Mouse (Mus musculus) fibroblast of lung, adult 2 months (primary cell): ENCODE measurements around the gene St6galnac3.

ENCODE experiments used
- DNase-seq: peaks from one replicate; pipeline ENCODE4 v3.0.0-alpha.2; 2011; ENCODE audit warnings: low read depth

The St6galnac3 gene

DNA sequence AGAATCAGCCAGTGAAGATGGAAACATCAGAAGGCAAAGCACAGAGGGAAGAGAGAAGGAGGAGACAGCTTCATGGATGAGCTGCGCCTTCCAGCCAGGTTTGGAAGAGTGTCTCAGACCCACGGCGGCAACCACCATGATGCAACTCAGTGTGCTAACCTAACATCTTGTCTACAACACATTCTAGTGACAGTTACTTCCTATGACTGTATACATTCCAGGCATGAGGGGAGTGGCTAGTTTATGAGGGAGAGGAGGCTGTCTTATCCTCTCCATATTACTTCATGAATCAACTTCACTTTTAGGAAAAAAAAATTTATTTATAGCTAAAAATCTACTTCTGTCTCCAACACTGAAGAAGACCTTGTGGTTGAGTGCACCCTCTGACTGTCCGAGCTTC, 264.8 kb downstream of the St6galnac3 start:
- no peak for DNase-seq

DNA sequence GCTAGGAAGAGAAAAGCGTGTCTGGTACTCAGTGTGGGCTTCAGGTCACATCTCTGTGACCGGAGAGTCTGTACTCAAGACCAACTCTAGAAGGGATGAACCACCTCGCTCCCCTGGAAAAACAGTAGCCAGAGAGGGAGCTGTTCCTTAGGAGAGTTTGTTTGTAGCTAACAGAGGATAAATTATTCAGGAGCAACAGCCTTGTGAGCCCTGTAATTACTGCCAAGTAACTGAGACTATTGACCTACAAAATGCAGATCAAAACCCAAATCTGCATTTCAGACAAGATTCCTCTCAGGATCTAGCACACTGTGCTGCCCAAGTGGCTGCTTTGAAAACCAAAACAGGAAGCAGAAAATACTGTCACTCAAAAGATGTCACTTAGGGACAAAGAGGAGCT, 266.4 kb downstream of the St6galnac3 start:
- DNase-seq, result no peak

DNA sequence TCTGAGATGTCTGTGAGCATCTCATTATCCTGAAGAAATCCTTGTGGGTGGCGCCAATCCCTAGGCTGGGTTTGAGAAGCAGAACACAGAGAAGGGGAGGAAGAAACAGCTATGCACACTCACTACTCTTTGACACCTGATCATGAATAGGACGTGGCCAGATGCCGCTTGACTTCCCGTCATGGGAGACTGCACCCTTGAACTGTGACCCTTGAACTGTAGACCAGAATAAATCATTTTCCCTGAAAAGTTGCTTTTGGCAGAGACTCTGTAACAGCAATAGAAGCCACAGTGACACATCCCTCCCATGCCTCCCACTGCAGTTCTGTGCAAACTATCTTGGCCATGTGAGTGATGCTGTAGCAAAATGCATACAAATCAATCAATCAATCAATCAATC, 267.3 kb downstream of the St6galnac3 start:
- no peak for DNase-seq

- no peak for DNase-seq
Measured at GRCm38 (mm10) chr3:153457203-153457602, 267.8 kb downstream of the St6galnac3 start.

DNA sequence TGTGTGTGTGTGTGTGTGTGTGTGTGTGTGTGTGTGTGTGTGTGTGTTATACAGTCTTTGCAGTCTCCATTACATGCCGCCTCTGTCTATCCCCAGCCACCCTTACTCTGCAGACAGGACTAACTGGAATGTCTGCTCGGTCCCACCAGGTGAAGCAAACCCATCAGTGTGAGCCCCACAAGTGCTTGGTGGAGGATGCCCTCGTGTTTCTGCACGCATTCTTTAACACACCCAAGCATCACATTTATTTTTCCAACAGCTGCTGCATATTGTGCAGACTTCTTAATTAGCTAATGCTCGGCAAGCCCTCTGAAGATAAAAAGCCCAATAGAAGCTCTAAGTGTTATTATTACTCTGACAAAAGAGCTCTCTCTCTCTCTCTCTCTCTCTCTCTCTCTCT, 268.7 kb downstream of the St6galnac3 start:
- no peak for DNase-seq

DNA sequence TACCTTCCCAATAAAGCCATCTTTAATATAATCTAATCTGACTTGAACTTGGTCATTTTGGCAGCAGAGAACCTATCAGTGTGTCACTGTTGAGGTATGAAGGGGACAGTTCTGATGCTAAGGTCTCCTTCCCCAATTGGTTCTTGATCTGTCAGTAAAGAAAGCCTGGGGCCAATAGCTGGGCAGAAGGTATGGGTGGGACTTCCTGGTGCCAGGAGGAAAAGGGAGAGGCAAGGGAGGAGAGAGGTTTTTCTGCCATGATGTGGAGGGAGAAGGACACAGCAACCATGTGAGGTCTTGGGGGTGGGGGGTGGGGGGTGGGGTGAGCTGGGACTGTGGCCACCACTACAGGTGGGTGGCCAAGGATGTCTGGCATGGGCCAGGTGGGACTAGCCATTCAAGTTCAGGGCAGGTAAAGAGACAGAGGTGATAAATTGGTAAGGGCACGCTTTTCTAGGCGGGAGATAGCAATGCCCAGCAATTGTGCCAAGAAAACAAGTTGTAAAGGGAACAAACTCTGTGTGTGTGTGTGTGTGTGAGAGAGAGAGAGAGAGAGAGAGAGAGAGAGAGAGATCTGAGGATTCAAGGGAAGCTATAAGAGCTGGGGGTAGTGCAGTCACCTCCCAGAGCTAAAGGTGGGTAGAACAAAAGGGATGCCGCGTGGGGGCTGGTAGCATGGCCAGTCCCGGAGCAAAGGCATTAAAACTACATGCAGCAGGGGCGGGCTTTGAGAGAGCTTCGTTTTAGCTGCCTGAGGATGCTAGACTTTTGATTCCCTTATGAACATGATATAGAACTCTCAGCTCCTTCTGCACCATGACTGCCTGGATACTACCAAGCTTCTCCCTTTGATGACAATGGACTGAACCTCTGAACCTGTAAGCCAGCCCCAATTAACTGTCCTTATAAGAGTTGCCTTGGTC, 271.6 kb downstream of the St6galnac3 start:
- DNase-seq, result no peak

- no peak for DNase-seq
Measured at GRCm38 (mm10) chr3:153452299-153452996, 272.5 kb downstream of the St6galnac3 start.

DNA sequence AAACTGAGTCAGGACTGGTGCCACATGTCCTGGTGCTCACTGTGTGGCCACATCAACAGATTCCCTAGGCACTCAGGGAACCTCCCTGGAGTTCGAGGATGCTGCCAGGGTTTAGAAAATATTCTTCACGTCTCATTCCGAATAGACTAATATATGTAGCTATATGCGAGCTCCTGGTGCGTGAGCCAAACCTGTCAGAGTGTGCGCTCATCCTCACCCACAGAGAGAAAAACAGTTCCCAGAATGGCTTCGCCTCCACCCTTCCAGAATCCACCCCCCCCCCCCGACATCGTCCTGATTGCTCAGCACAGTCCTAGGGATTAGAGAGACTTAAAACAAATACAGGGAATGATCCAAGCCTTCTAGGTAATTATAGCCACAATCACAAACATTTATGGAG, 283.6 kb downstream of the St6galnac3 start:
- no peak for DNase-seq

GRCm38 (mm10) chr3:153436076-153437021, 288.6 kb downstream of the St6galnac3 start:
- DNase-seq, result no peak

DNA sequence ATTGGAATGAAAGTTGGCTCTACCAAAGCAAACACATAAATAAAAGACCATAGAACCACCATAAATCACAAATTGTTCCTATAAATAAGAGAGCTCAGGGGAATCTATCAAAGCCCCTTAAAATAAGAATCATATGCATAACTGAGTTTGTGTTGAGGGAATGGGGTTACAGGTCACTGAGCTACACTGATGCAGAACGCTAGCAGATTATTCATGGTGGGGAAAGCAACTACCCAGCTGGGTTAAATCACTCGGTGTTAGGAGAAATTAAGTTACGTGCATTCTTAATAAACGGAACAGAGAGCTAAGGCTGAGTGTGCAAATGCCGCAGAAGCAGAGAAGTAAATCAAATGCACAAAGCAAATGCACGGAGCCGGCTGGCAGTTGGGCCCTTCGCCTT, 292.0 kb downstream of the St6galnac3 start:
- no peak for DNase-seq

DNA sequence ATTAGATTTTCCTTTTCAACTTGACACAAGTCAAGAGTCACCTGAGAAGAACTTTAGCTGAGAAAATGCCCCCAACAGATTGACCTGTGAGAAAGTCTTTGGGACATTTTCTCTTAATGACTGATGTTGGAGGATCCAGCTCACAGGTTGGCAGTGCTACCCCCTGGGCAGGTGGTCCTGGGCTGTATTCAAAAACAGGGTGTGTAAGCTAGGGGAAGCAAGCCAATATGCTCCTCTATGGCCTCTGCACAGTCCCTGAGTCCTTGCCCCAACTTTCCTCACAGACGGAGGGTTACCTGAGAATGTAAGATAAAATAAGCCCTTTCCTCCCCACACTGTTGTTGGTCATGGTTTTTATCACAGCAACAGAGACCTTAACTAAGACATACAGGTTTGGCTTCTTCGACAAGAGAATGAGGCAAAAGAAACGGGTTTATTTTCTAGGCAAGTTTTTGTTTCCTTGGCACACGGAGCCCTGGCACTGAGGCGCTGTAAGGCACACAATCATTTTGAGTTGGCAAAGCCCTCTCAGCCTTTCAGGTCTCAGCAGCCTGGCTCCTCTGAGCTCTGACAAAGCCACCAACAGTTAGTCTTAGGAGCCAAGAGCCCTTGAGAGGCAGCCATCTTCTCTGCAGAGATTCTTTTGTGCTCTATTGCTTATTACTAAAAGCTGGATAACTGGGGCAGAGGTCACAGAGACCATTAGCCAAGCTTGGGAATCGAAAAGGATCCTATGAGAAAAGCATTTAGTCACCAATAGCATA, 292.7 kb downstream of the St6galnac3 start:
- DNase-seq, result no peak

- DNase-seq, result no peak
Measured at GRCm38 (mm10) chr3:153429840-153430239, 295.1 kb downstream of the St6galnac3 start.

- no peak for DNase-seq
Measured at GRCm38 (mm10) chr3:153421918-153422290, 303.1 kb downstream of the St6galnac3 start.

GRCm38 (mm10) chr3:153421060-153421917, 303.7 kb downstream of the St6galnac3 start:
- DNase-seq, result no peak

DNA sequence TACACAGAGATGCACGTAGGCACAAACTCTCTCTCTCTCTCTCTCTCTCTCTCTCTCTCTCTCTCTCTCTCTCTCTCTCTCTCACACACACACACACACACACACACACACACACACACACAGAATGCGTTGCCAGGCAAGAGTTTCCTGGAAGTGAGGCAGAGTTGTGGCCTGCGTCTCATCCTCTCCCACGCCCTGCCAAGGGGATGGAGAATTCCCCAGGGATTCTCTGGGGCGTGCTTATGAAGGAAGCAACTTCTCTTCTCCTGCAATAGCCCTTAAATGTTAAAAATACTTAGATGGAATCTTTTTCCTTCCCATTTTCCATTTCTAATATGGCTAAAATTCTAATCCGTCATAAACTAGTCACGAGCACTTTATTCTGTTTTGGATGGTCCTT, 305.6 kb downstream of the St6galnac3 start:
- DNase-seq, result no peak

- DNase-seq, result no peak
Measured at GRCm38 (mm10) chr3:153417001-153417400, 308.0 kb downstream of the St6galnac3 start.

DNA sequence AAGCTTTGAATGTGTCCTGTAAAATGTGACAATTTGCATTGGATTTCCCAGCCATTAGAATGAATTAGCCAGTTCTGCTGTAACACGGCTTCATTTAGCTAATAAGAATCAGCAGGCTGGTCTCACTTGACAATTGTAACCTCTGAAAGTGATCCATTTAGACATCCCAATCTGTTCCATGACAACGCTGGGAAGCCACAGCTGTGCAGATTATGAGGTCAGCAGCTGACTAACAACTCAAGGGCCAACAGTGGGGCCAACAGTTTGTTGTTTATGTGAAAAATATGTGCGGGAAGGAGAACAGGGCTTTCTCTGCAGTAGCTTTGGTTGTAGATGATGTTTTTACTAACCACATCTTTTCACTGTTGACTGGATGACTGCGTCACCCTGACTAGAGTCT, 308.6 kb downstream of the St6galnac3 start:
- DNase-seq, result peak; percentile 24

GRCm38 (mm10) chr3:153414132-153414531, 310.8 kb downstream of the St6galnac3 start:
- DNase-seq, result no peak

DNA sequence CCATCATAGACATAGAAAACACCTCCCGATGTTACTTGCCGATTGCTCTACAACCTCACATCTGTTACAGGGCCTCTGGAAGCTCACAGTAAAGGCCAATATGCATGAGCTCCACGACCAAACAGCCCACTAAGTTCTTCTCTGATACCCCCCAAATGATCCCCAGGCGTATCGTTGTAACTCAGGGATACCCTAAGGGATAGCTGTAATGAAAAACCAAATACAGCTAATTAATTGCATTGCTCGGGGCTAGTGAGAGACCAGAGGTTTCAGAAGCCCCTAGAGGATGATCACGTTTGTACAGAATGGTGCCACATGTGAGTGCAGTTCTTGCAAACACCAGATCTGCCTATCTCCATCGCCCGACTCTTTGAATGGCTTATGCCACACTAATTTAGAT, 315.7 kb downstream of the St6galnac3 start:
- no peak for DNase-seq

DNA sequence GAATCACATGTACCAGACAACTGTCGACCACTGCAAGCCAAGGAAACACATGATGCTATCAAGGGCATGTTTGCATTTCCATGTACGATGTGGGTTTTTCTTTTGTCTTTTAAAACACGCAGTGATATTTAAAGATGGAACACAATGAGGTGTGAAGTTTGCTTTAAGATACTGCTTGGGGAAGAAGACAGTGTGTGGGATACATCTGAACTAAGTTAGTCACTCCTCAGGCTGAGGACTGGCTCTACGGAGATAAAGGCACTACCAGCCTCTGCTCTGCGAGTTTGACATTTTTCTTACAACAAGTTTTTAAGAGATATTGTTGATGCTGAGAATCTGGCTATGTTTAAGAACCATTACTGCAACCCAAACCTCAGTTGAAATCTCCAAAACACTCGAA, 316.6 kb downstream of the St6galnac3 start:
- DNase-seq, result no peak
